Mouse (Mus musculus) myocyte (in vitro differentiated cells): ENCODE data around the gene Cacng8.

Experiments
- MAX ChIP-seq: IDR thresholded peaks from one replicate; pipeline ENCODE4 v1.6.1; 2011; ENCODE audit warnings: low read depth, mild to moderate bottlenecking, control low read depth
- MYOD1 ChIP-seq, 3 experiments: IDR thresholded peaks; one replicate each; pipeline ENCODE4 v1.6.1; 2011; ENCODE audit warnings: control low read depth in 2 of 3, low read depth in 2 of 3, mild to moderate bottlenecking in 2 of 3, moderate library complexity in 1 of 3; ENCODE audit not compliant: insufficient read length in 2 of 3, control insufficient read depth in 1 of 3
- POLR2A ChIP-seq: IDR thresholded peaks from one replicate; pipeline ENCODE4 v1.6.1; 2011; ENCODE audit warnings: low read depth, mild to moderate bottlenecking, control low read depth, moderate library complexity; ENCODE audit not compliant: insufficient read length
- REST ChIP-seq: IDR thresholded peaks from one replicate; pipeline ENCODE4 v1.6.1; 2011; ENCODE audit warnings: mild to moderate bottlenecking, control low read depth, moderate library complexity; ENCODE audit not compliant: insufficient read depth, insufficient read length
- SRF ChIP-seq: IDR thresholded peaks from one replicate; pipeline ENCODE4 v1.6.1; 2011; ENCODE audit warnings: low read depth; ENCODE audit not compliant: control insufficient read depth, insufficient read length
- TCF12 ChIP-seq: IDR thresholded peaks from one replicate; pipeline ENCODE4 v1.6.1; 2011; ENCODE audit warnings: mild to moderate bottlenecking, control low read depth; ENCODE audit not compliant: poor library complexity, insufficient read depth, severe bottlenecking
- USF1 ChIP-seq: IDR thresholded peaks from one replicate; pipeline ENCODE4 v1.6.1; 2011; ENCODE audit warnings: low read depth, mild to moderate bottlenecking, control low read depth, moderate library complexity

GRCm38 (mm10) chr7:3453486-3454183 is 63.2 kb downstream of the Cacng8 start:
- no peak for TF ChIP-seq MAX
- TF ChIP-seq TCF12 = no peak
- no peak for TF ChIP-seq POLR2A
- TF ChIP-seq MYOD1 (IDR thresholded peaks at IDR 0.05; ENCODE audit: control insufficient read depth in 1 of 3, insufficient read length in 2 of 3, low read depth in 2 of 3) = no peak
- TF ChIP-seq REST = no peak
- no peak for TF ChIP-seq USF1
- no peak for TF ChIP-seq SRF
